Mouse (Mus musculus) E14TG2a.4 (cell line): Measurements from ENCODE around the gene Atxn10.

ENCODE experiments used
- CTCF ChIP-seq: conservative IDR thresholded peaks from 2 replicates; pipeline ENCODE4 v1.5.1; 2014; ENCODE audit warnings: low read length
- NANOG ChIP-seq: IDR thresholded peaks from 2 replicates; pipeline ENCODE4 v1.6.1; 2014; ENCODE audit warnings: borderline replicate concordance, low read length, mixed read lengths
- POU5F1 ChIP-seq: IDR thresholded peaks from 2 replicates; pipeline ENCODE4 v1.6.1; 2014; ENCODE audit warnings: low read length, borderline replicate concordance

DNA sequence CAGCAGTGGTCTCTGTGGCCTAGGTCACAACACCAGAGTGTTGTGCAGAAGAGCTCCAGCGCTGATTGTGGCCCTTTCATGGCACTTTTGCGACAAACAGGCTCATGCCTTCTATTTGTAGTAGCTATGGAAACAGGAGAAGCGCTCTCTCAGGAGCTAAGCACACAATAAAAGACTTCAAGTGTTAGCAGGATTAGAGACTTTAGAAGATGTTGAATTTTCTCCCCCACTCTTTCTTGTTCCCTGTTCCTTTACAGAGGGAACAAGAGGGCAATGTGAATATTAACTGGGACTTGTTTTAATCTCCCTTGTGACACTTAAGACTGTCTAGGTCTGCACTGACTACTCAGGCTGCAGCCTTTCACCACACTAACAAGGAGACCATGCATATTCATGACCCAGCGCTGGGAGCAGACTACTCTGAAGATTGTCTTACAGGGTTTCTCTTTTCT is 122.6 kb downstream of the Atxn10 start:
- TF ChIP-seq CTCF (no peak), NANOG (no peak), POU5F1 (peak; percentile 88)
